Mouse (Mus musculus) forebrain, embryonic 11.5 days (tissue): ENCODE results near the gene Slc9a1. TPM values are rescaled to one million over a fixed set of nuclear protein-coding genes. Genes with fewer than 3 reads are reported as not detected.
A peak's percentile ranks its signal among the peaks of the same experiment; 100 is the strongest.

Experiments
- ATAC-seq: fragments of 200-750 bp; cut with Nextera tagmentation; replicated peaks from 2 replicates; pipeline ENCODE4 v1.8.0; 2017; ENCODE audit warnings: moderate TSS enrichment; ENCODE audit not compliant: low FRiP score
- DNase-seq: peaks from one replicate; pipeline ENCODE4 v3.0.0-alpha.2; 2017; ENCODE audit warnings: low spot score
- H3K27ac ChIP-seq: fragments of 300-500 bp; sonication (generic); 2 replicates; pipeline ENCODE4 v1.5.1; 2014; ENCODE audit warnings: low read depth, low read length
- H3K27me3 ChIP-seq: fragments of 300-500 bp; sonication (generic); 2 replicates; pipeline ENCODE4 v1.6.1; 2014; ENCODE audit warnings: mild to moderate bottlenecking, low read length, mixed read lengths; ENCODE audit not compliant: control insufficient read depth, insufficient read depth
- H3K36me3 ChIP-seq: fragments of 300-500 bp; sonication (generic); 2 replicates; pipeline ENCODE4 v1.6.1; 2014; ENCODE audit warnings: mild to moderate bottlenecking, low read length, moderate library complexity, mixed read lengths; ENCODE audit not compliant: control insufficient read depth, insufficient read depth
- H3K4me1 ChIP-seq: fragments of 300-500 bp; sonication (generic); replicated peaks from 2 replicates; pipeline ENCODE4 v1.6.1; 2014; ENCODE audit warnings: low read length, mixed read lengths; ENCODE audit not compliant: control insufficient read depth, insufficient read depth
- H3K4me2 ChIP-seq: fragments of 300-500 bp; sonication (generic); 2 replicates; pipeline ENCODE4 v1.6.1; 2014; ENCODE audit warnings: low read depth, mild to moderate bottlenecking, low read length, moderate library complexity, mixed read lengths; ENCODE audit not compliant: severe bottlenecking
- H3K4me3 ChIP-seq: fragments of 300-500 bp; sonication (generic); 2 replicates; pipeline ENCODE4 v1.5.1; 2014; ENCODE audit warnings: low read depth, low read length
- H3K9ac ChIP-seq: fragments of 300-500 bp; sonication (generic); 2 replicates; pipeline ENCODE4 v1.6.1; 2014; ENCODE audit warnings: low read length
- H3K9me3 ChIP-seq: fragments of 300-500 bp; sonication (generic); 2 replicates; pipeline ENCODE4 v1.6.1; 2016; ENCODE audit warnings: low read length, mixed read lengths; ENCODE audit not compliant: control insufficient read depth
- WGBS: fragments of 180-500 bp; shearing (Covaris S2); extraction: QIAGEN DNeasy Blood & Tissue Kit; methylation state at CpG from one replicate; pipeline ENCODE4 v1.1.7; 2014; 5-methylcytosine and 5-hydroxymethylcytosine counted together
- polyA plus RNA-seq: library from polyadenylated mRNA; unstranded; fragments of >200 nt; fragmentation: Nextera tagmentation; extraction: Ambion mirVana; gene quantifications from 2 replicates; pipeline ENCODE4 v1.2.1, GENCODE M21; 2014

Slc9a1 gene
- 7.4 and 9.4 TPM in 2 replicates for polyA plus RNA-seq

GRCm38 (mm10) chr4:133369553-133370297, at the start of gene Slc9a1:
Slc9a1 (plus strand) TSS chr4:133369706.
- Histone ChIP-seq H3K36me3 (no peaks in the 10 kb centered on the region), H3K9me3 (no peaks in the 10 kb centered on the region), H3K9ac (peak within 1 kb of the TSS; percentile 77), H3K4me2 (peak within 1 kb of the TSS; percentile 84), H3K27me3 (no peaks in the 10 kb centered on the region), H3K4me3 (peak within 1 kb of the TSS; percentile 75), H3K4me1 (peaks cover 15% of the 10 kb centered on the region), H3K27ac (peak within 1 kb of the TSS; percentile 15; the same call in 1 of the 2 replicates)
- under 1% methylated on average over 40 of the region's 40 CpGs for WGBS
- peak; percentile 95 for DNase-seq
- peak; percentile 94 for ATAC-seq

DNA sequence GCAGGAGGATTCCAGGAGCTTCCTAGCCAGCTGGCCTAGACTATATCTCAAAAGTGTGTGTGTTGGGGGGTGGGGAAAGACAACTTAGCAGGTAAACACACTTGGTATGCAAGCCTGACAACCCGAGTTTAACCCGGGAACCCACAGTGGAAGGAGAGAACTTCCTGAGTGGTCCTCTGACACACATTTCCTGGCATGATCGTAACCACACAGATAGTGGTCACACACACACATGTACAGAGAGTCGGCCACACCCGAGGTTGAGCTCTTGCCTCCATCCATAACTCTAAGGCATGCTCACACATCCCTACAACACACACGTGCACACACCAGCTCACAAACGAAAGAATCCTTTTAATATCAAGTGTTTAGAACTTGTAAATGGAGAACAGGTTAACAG, 41.4 kb upstream of the Slc9a1 start:
- Histone ChIP-seq H3K9me3 (no peaks in the 10 kb centered on the region), H3K4me1 (no peaks in the 10 kb centered on the region), H3K4me3 (no peak overlapping the region), H3K27me3 (no peaks in the 10 kb centered on the region), H3K4me2 (no peak overlapping the region), H3K36me3 (no peaks in the 10 kb centered on the region), H3K27ac (no peak overlapping the region), H3K9ac (no peak overlapping the region)
- 91% methylated on average over 7 of the region's 7 CpGs for WGBS
- DNase-seq (no peak), ATAC-seq (no peak)

GRCm38 (mm10) chr4:133330296-133330695, 39.2 kb upstream of the Slc9a1 start:
- DNase-seq: no peak
- Histone ChIP-seq H3K36me3 (no peaks in the 10 kb centered on the region), H3K27me3 (no peaks in the 10 kb centered on the region), H3K4me2 (no peak overlapping the region), H3K9ac (no peak overlapping the region), H3K4me3 (no peak overlapping the region), H3K9me3 (no peaks in the 10 kb centered on the region), H3K27ac (no peak overlapping the region), H3K4me1 (no peaks in the 10 kb centered on the region)
- ATAC-seq: no peak
- WGBS: 86% methylated on average over 4 of the region's 4 CpGs

DNA sequence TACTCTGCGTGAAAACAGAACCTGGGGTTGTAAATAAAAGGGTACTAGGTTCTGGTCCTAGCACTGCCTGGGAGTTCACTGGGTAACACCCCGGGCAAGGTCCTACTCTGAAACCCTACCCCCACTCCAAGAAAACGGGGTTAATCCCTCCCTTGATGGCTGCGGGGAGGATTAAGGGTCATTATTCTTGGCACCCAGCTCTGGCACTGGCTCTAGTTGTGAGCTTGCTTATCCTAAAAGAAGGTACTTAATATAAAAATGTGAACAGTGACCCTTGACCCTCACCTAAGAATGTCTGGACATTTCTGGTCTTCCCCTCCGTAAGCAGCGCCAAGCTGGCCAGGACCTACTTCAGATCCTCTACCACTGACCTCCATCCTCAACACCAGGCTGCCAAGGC, 36.2 kb upstream of the Slc9a1 start:
- no peak overlapping the region for H3K9ac ChIP-seq
- H3K4me1 ChIP-seq: 0 out of 2 replicates have a peak, but pooled peaks cover 2% of the 10 kb centered on the region
- DNase-seq: no peak
- no peaks in the 10 kb centered on the region for H3K9me3 ChIP-seq
- H3K36me3 ChIP-seq: no peaks in the 10 kb centered on the region
- H3K4me2 ChIP-seq: no peak overlapping the region
- ATAC-seq: no peak
- H3K4me3 ChIP-seq: no peak overlapping the region
- no peak overlapping the region for H3K27ac ChIP-seq
- no peaks in the 10 kb centered on the region for H3K27me3 ChIP-seq
- WGBS: 35% methylated on average over 6 of the region's 6 CpGs

- no peak for DNase-seq
- ATAC-seq: no peak
- 12% methylated on average over 14 of the region's 14 CpGs for WGBS
- Histone ChIP-seq H3K4me2 (peak overlapping the region; percentile 74), H3K27me3 (no peaks in the 10 kb centered on the region), H3K4me1 (peaks cover 2% of the 10 kb centered on the region; the same call in 1 of the 2 replicates), H3K36me3 (no peaks in the 10 kb centered on the region), H3K9ac (peak overlapping the region; percentile 85), H3K27ac (no peak overlapping the region), H3K4me3 (peak overlapping the region; percentile 88), H3K9me3 (no peaks in the 10 kb centered on the region)
Measured at GRCm38 (mm10) chr4:133337833-133338520, 31.5 kb upstream of the Slc9a1 start.

DNA sequence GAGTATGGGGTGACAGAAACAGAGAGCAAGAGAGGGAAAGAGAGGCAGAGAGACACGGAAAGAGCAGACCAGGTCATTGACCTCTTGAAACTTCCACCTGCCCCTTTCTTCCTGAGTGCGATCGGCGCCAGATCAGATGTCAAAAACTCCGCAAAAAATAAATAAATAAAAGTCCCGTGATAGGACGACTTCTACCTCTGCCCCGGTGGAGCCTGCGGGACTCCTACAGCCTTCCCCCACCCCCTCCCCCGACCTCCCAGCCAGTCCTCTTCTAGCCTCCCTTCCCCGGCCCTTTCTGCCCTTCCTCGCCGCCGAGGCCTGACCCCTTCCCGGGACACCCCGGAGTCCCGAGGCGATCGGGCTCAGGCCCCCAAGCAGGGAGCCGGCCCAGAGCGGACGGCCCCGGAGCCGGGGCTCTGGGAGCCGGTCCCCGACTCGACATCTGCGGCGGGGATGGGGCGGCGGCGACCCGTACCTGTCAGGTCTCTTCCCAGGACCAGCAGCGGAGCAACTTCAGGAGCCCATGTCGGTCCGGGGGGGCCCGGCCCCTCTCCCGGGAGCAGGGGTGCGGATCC, 30.9 kb upstream of the Slc9a1 start:
- Histone ChIP-seq H3K4me3 (peak overlapping the region; percentile 88), H3K27me3 (no peaks in the 10 kb centered on the region), H3K9ac (peak overlapping the region; percentile 85), H3K4me1 (peaks cover 2% of the 10 kb centered on the region; the same call in 1 of the 2 replicates), H3K9me3 (no peaks in the 10 kb centered on the region), H3K27ac (peak overlapping the region; percentile 46), H3K36me3 (no peaks in the 10 kb centered on the region), H3K4me2 (peak overlapping the region; percentile 74)
- DNase-seq (no peak), ATAC-seq (no peak; the same call in 1 of the 2 replicates)
- 1% methylated on average over 39 of the region's 39 CpGs for WGBS

DNA sequence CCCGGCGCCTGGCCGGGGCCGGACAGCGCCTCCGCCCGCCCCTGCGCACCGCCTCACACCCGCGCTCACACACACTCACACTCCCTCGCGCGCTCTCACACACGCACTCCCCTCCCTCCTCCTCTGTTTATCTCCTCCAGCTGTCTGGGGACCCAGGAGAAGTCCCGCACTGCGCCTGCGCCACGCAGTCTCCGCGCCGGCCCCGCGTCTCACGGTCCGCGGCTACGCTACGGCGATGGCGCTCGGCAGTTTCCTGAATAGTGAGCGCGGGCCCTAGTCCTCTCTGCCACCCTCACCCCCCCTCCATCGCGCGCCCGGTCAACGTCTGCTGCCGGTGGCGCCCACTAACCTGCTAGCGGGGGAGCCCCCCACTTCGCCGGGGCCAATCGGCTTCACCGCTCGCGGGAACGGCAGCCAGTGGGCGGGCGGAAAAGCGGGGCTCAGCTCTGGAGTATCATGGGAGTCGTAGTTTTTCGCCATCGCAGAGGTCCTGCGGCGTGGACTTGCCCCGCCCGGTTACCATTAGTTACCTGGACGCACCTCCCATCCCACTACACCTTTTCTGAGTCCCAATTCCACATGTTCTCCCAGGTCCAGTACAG, 30.3 kb upstream of the Slc9a1 start:
- peak; percentile 99 for DNase-seq
- under 1% methylated on average over 59 of the region's 60 CpGs for WGBS
- H3K4me1 ChIP-seq: peaks cover 2% of the 10 kb centered on the region; the same call in 1 of the 2 replicates
- peak; percentile 96 for ATAC-seq
- no peaks in the 10 kb centered on the region for H3K9me3 ChIP-seq
- no peaks in the 10 kb centered on the region for H3K27me3 ChIP-seq
- peak overlapping the region; percentile 88 for H3K4me3 ChIP-seq
- peak overlapping the region; percentile 46 for H3K27ac ChIP-seq
- peak overlapping the region; percentile 74 for H3K4me2 ChIP-seq
- H3K9ac ChIP-seq: peak overlapping the region; percentile 85
- H3K36me3 ChIP-seq: no peaks in the 10 kb centered on the region

- no peak overlapping the region for H3K27ac ChIP-seq
- WGBS: 89% methylated on average over 2 of the region's 2 CpGs
- DNase-seq: no peak
- no peak overlapping the region for H3K4me3 ChIP-seq
- peaks cover 2% of the 10 kb centered on the region; the same call in 1 of the 2 replicates for H3K4me1 ChIP-seq
- H3K4me2 ChIP-seq: no peak overlapping the region
- no peaks in the 10 kb centered on the region for H3K27me3 ChIP-seq
- no peak for ATAC-seq
- H3K36me3 ChIP-seq: no peaks in the 10 kb centered on the region
- no peaks in the 10 kb centered on the region for H3K9me3 ChIP-seq
- no peak overlapping the region for H3K9ac ChIP-seq
Measured at GRCm38 (mm10) chr4:133340217-133340616, 29.3 kb upstream of the Slc9a1 start.
